Mouse (Mus musculus) neural tube, embryonic 13.5 days (tissue): Measurements from ENCODE around the gene Dclre1a. TPM values are rescaled to one million over a fixed set of nuclear protein-coding genes. Genes with fewer than 3 reads are reported as not detected.
"Not testable (repeated sequence)": the region's sequence is repeated elsewhere in the genome, so short reads cannot be mapped to it uniquely, and the experiment has no call there.

Experiments
- ATAC-seq: fragments of 200-750 bp; cut with Nextera tagmentation; 2 replicates; pipeline ENCODE4 v1.8.0; 2017; ENCODE audit warnings: low read depth, mild to moderate bottlenecking, moderate TSS enrichment, moderate library complexity
- H3K27ac ChIP-seq: fragments of 300-500 bp; sonication (generic); replicated peaks from 2 replicates; pipeline ENCODE4 v1.5.1; 2015; ENCODE audit warnings: moderate library complexity, mild to moderate bottlenecking, inconsistent platforms
- H3K27me3 ChIP-seq: fragments of 300-500 bp; sonication (generic); 2 replicates; pipeline ENCODE4 v1.6.1; 2015; ENCODE audit warnings: mild to moderate bottlenecking, inconsistent platforms
- H3K36me3 ChIP-seq: fragments of 300-500 bp; sonication (generic); 2 replicates; pipeline ENCODE4 v1.6.1; 2015; ENCODE audit warnings: mild to moderate bottlenecking, inconsistent platforms
- H3K4me1 ChIP-seq: fragments of 300-500 bp; sonication (generic); replicated peaks from 2 replicates; pipeline ENCODE4 v1.6.1; 2015; ENCODE audit warnings: inconsistent platforms
- H3K4me2 ChIP-seq: fragments of 300-500 bp; sonication (generic); 2 replicates; pipeline ENCODE4 v1.6.1; 2015; ENCODE audit warnings: inconsistent platforms, mild to moderate bottlenecking, moderate library complexity
- H3K4me3 ChIP-seq: fragments of 300-500 bp; sonication (generic); 2 replicates; pipeline ENCODE4 v1.5.1; 2015; ENCODE audit warnings: mild to moderate bottlenecking, inconsistent platforms
- H3K9ac ChIP-seq: fragments of 300-500 bp; sonication (generic); 2 replicates; pipeline ENCODE4 v1.6.1; 2015; ENCODE audit warnings: moderate library complexity, mild to moderate bottlenecking, inconsistent platforms
- H3K9me3 ChIP-seq: fragments of 300-500 bp; sonication (generic); 2 replicates; pipeline ENCODE4 v1.6.1; 2016; ENCODE audit warnings: inconsistent platforms
- WGBS: fragments of 180-500 bp; shearing (Covaris S2); methylation state at CpG from one replicate; pipeline ENCODE4 v1.1.7; 2015; 5-methylcytosine and 5-hydroxymethylcytosine counted together
- polyA plus RNA-seq: library from polyadenylated mRNA; unstranded; fragments of >200 nt; fragmentation: Nextera tagmentation; extraction: Ambion mirVana; gene quantifications from 2 replicates; pipeline ENCODE4 v1.2.1, GENCODE M21; 2015

Dclre1a gene
- polyA plus RNA-seq, 1 experiment from 2014 or later: 10.5 TPM

GRCm38 (mm10) chr19:56503069-56503468, 45.0 kb downstream of the Dclre1a start:
- no CpG with 5 or more reads among the region's 5 CpGs for WGBS

DNA sequence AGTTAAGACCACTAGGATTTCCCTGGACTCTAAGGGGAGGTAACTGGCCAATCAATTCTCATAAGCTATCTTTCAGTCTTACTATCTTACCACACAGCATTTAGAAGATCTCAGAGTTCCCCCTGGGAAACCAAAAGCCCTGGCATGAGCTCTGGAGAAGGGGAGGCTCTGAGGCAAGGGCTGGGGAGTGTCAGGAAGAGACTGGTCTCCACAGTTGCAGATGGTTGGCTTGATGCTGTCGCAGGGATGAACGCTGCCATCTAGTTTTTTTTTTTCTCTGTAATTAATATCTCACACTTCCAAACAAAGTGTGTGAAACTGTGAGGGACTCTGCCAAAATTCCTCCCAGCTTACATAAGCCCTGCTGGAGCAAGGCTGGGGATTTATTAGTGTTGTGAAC, 53.9 kb downstream of the Dclre1a start:
- no CpG with 5 or more reads among the region's 2 CpGs for WGBS
- not testable (repeated sequence) for H3K36me3 ChIP-seq, H3K4me2 ChIP-seq, H3K27ac ChIP-seq, H3K27me3 ChIP-seq, H3K9me3 ChIP-seq, H3K4me3 ChIP-seq, ATAC-seq, H3K4me1 ChIP-seq, H3K9ac ChIP-seq

More at GRCm38 (mm10) chr19:56503069-56503468, 45.0 kb downstream of the Dclre1a start:
- H3K4me2 ChIP-seq, H3K36me3 ChIP-seq, H3K27me3 ChIP-seq, H3K4me1 ChIP-seq, H3K27ac ChIP-seq, H3K9me3 ChIP-seq, ATAC-seq, H3K9ac ChIP-seq, H3K4me3 ChIP-seq: not testable (repeated sequence)

GRCm38 (mm10) chr19:56489601-56490000, 58.4 kb downstream of the Dclre1a start:
- Histone ChIP-seq H3K36me3 (no peaks in the 10 kb centered on the region), H3K9me3 (no peaks in the 10 kb centered on the region), H3K27ac (no peak overlapping the region), H3K4me2 (no peak overlapping the region), H3K9ac (no peak overlapping the region), H3K4me3 (no peak overlapping the region), H3K4me1 (peaks cover 8% of the 10 kb centered on the region; the same call in 1 of the 2 replicates), H3K27me3 (no peaks in the 10 kb centered on the region)
- 80% methylated on average over 6 of the region's 6 CpGs for WGBS
- ATAC-seq: no peak

GRCm38 (mm10) chr19:56487339-56487738, 60.7 kb downstream of the Dclre1a start:
- H3K27ac ChIP-seq: no peak overlapping the region
- no peaks in the 10 kb centered on the region for H3K9me3 ChIP-seq
- no peak for ATAC-seq
- H3K4me3 ChIP-seq: no peak overlapping the region
- peaks cover 10% of the 10 kb centered on the region; the same call in 1 of the 2 replicates for H3K4me1 ChIP-seq
- no peak overlapping the region for H3K4me2 ChIP-seq
- no peaks in the 10 kb centered on the region for H3K27me3 ChIP-seq
- WGBS: 90% methylated on average over 2 of the region's 2 CpGs
- no peaks in the 10 kb centered on the region for H3K36me3 ChIP-seq
- H3K9ac ChIP-seq: no peak overlapping the region

DNA sequence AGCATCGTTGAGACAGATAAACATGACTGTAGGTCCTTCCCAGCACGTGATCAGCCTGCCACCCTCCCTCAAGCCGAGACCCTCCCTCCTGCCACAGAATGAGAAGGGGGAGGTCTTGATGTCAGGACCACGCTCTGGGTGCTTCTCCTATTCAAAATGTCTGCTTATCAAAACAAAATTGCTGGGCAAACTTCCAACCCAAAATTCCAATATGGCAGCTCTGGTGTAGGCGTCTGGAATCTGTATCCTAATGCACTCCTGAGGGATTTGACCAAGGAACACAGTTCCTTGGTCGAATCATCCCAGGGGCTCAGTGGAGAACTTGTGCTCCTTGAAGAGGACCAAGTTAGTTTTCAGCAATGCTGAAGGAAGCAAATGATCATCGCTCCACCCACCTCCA, 61.1 kb downstream of the Dclre1a start:
- no peak overlapping the region for H3K9ac ChIP-seq
- H3K4me1 ChIP-seq: peaks cover 10% of the 10 kb centered on the region; the same call in 1 of the 2 replicates
- H3K27me3 ChIP-seq: no peaks in the 10 kb centered on the region
- no peak overlapping the region for H3K4me3 ChIP-seq
- no peak for ATAC-seq
- no peaks in the 10 kb centered on the region for H3K36me3 ChIP-seq
- H3K4me2 ChIP-seq: no peak overlapping the region
- no peaks in the 10 kb centered on the region for H3K9me3 ChIP-seq
- 90% methylated on average over 7 of the region's 7 CpGs for WGBS
- H3K27ac ChIP-seq: no peak overlapping the region

DNA sequence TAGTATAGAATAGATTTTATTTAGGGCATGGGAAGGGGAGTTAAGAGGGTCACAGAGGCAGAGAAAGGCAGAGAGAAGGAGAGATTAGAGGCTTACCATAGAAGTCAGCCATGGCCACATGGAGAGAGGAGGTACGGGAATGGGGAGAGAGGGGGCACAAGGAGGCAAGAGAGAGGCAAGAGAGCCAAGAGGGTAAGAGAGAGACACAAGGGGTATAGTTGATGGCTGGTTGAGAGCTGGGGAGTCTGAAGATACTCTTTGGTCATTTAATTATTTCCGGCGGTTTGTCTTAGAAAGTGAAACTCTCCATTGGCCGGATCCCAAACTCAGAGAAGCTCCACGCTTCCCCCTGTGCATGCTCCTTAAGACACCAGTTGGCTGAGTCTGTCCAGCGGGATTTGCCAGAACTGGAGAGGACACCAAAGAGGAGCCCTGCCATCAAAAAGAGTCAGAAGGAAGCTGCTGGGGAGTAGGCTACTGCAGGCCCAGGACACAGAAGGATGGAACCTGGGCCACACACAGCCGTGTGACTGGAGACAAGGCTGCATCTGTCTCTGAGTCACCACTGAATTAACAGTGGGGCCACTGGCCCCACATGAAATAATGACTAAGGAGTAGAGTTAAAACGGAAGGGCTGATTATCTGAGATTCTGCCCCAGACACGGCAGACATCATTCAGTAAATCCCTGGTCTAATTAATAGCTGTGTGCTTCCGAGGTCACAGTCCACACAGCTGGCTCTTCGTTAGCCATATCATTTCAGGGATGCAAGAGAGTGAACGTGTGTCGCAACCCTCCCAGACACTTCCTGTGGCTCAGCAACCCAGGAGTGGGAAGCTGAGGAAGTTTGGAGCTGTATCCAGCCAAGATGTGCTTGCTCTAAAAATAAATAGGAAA, 62.4 kb downstream of the Dclre1a start:
- Histone ChIP-seq H3K27me3 (no peaks in the 10 kb centered on the region), H3K4me1 (peaks cover 10% of the 10 kb centered on the region; the same call in 1 of the 2 replicates), H3K36me3 (no peaks in the 10 kb centered on the region), H3K9ac (no peak overlapping the region), H3K27ac (no peak overlapping the region), H3K4me3 (no peak overlapping the region), H3K4me2 (no peak overlapping the region), H3K9me3 (no peaks in the 10 kb centered on the region)
- WGBS: 62% methylated on average over 13 of the region's 13 CpGs
- ATAC-seq: no peak

DNA sequence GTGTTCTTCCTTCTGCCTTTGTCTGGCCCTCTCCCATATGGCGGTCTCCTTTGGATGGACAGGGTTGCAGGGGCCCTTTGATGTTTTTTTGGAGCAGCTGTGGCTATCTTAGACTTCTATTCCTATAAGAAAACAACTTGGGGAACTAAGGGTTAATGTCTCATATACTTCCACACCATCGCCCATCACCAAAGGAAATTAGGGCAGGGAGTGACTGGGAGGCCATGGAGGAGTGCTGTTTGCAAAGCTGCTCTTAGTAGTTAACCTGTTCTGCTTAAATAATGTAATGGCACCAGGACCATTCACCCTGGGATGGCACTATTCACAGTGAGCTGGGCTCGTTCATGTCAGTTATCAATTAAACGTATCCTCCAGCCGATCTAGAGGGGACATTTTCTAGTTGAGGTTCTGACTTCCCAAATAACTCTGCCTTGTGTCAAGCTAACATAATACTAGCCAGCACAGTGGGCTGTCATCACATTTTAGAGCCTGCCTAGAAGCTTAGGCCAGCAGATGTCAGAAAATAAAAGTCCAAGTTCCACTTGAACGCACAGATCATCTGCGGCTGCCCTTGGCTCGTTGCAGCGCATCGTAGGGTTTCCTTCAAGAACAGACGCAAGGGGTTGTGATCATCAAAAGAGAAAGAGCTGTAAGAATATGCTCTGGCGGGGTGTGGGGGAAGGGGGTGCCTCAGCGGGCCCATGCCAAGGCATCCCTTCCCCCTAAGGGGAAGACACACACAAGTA, 63.2 kb downstream of the Dclre1a start:
- no peaks in the 10 kb centered on the region for H3K36me3 ChIP-seq
- 42% methylated on average over 13 of the region's 13 CpGs for WGBS
- H3K9me3 ChIP-seq: no peaks in the 10 kb centered on the region
- no peaks in the 10 kb centered on the region for H3K27me3 ChIP-seq
- H3K4me1 ChIP-seq: peaks cover 10% of the 10 kb centered on the region; the same call in 1 of the 2 replicates
- H3K4me3 ChIP-seq: no peak overlapping the region
- ATAC-seq: no peak
- no peak overlapping the region for H3K4me2 ChIP-seq
- no peak overlapping the region for H3K27ac ChIP-seq
- H3K9ac ChIP-seq: no peak overlapping the region

Other genes with a start within 250 kb of the Dclre1a start
- gene Nrap, start 158.2 kb downstream of the Dclre1a start, polyA plus RNA-seq: 0.32 and 0.40 TPM in 2 replicates
- gene Casp7, start 151.1 kb downstream of the Dclre1a start, polyA plus RNA-seq: 13.8 and 15.7 TPM in 2 replicates
- gene Plekhs1, start 86.6 kb downstream of the Dclre1a start, polyA plus RNA-seq: 0.33 TPM in 1 of 2 replicates, not detected in the other
- gene Nhlrc2, start within 50 bp of the Dclre1a start, polyA plus RNA-seq: 8.7 and 9.0 TPM in 2 replicates
- 0.38 and 0.55 TPM in 2 replicates for gene Adrb1, start 174.0 kb upstream of the Dclre1a start, polyA plus RNA-seq